Mouse (Mus musculus) kidney, adult 18-20 months (tissue): ENCODE measurements around the gene Smpd2.
A peak's percentile ranks its signal among the peaks of the same experiment; 100 is the strongest.

Experiments
- DNase-seq: peaks from one replicate; pipeline ENCODE4 v3.0.0; 2021

The Smpd2 gene

GRCm38 (mm10) chr10:41489708-41490517, at the start of gene Smpd2, which contains the start of gene Ppil6:
Gene Smpd2, minus strand, starts transcription at chr10:41490369.
Gene Ppil6, plus strand, starts transcription at chr10:41490439.
- peak; percentile 99 for DNase-seq

DNA sequence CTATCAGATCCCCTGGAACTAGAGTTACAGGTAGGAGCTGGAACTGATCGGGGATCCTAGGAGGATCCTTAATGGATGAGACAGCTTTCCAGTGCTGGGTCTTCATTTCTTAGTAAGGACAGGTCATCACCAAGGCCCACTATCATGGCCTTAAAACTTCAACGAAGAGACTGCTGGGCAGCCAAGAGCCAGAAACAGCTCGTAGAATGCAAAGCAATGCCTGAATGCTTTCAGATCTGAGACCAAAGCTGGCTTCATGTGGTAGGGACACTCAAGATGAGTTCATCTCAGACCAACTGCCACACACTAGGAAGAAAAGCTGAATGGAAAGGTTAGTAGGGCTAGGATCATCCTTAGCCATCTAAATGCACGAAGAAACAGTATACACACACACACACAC, 48.8 kb upstream of the Smpd2 start:
- DNase-seq, result no peak

GRCm38 (mm10) chr10:41537983-41538330, 47.8 kb upstream of the Smpd2 start:
- DNase-seq, result no peak

DNA sequence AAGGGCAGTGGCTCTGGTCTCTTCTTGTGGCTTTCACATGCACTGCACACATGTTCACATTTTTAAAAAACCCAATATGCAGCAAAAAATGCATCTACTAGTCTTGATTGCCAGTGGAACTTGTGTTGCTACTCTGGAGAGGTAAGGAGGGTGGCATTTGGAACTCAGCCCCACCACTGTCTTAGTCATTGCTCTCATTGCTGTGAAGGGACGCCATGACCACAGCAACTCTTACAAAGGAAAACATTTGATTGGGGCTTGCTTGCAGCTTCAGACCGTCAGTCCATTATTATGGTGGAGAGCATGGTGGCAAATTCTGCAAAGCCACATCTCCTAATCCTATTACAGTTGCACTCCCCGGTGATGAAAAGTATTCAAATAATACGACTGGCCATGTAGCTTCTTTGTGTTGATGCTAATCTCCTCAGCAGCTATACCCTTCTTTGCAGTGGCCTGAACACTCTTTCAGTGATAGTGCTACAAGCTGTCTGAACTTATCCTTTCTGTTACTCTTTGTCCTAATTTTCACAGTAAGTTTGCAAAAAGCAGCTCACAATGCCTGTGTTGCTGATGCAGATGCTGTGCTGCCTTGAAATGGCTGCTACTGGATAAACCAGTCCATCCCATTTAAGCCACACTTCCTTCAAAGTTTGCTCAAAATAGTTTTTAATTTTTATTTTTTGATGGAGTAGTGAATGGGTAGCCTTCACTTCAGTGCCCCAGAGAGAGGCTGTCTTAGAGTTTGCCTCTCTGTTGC, 47.2 kb upstream of the Smpd2 start:
- DNase-seq, result no peak

DNA sequence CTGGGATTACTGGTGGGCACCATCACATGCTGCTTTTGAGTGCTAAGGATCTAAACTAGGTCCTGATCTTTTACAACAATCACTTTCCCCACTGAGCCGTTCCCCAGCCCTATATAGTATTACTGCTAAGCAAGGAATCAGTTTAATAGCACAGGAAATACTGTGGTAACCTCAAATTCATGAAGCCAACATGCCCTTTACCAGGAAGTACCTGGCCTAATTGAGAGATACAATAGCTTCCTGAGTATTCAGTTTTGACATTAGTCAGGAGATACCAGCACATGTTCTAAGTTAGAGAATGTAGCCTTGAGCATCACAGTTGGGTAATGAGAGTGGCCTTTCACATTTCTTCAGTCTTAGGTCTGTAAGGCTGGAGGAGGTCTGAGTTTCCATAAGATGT, 46.5 kb upstream of the Smpd2 start:
- no peak for DNase-seq

DNA sequence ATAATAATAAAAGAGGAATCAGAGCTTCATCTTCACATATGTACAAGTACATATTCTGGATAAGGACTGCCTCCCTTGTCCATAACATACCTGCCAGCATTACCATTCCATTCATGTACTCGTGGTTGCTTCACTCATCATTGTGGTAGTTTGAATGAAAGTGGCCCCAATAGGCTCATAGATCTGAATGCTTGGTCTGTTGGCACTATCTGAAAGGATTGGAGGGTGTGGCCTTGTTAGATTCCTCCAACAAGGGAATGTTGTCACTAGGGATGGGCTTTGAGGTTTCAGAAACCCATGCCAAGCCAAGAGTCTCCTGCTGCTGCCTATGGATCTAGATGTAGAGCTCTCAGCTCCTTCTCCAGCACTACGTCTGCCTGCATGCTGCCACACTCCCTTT, 45.8 kb upstream of the Smpd2 start:
- DNase-seq, result no peak

DNA sequence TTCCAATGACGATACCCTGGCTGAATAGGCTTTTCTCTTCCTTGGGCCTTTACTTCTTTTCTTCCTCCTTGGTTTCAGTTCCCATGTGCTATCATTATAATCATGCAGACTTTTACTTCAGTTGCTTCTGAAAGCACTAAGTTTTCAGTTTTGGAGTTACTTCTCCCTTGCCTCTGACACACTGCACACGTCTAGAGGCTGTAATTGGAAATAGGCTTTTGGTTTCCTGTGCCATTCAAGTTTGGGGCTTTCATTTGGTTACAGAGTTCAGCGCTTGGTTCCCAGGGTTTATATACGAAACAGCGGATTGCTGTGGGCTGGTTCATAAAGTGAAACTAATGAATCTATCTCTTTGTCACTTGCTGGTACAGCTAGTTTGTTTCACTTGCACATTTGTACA, 39.8 kb upstream of the Smpd2 start:
- DNase-seq, result no peak

DNA sequence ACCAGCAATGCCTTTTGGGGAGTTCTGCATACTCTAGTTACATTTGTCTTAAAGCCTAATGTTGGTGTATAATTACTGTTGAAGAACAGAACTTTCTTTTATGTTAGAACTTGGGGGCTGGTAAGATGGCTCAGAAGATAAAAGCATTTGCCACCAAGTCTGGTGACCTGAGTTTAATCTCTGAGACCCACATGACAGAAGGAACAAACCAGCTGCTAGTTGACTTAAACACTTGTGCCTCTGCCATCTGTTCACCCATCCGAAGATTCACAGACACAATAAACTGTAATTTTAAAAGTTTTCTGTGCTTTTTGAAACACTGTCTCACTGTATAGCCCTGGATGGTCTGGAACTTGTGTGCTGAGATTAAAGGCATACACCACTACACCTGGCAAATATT, 35.5 kb upstream of the Smpd2 start:
- no peak for DNase-seq

DNA sequence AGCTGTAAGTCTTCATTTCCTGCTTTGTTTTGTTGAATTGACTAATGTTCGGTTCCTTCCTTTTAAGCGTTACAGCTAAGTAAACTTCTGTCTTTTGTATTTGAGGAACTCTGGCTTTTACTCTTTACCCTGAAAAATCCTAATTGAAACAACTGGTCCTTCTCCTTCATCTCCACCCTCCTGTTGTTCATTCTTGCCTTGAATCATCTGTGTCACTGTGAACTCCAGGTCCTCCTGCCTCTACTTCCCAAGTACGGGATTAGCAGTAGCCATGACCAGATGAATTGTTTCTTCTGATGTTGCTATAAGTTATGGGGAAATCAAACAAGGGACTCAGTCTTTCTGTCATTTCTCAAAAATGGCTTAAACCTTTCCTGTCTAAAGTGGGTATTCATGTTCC, 33.2 kb upstream of the Smpd2 start:
- no peak for DNase-seq

DNA sequence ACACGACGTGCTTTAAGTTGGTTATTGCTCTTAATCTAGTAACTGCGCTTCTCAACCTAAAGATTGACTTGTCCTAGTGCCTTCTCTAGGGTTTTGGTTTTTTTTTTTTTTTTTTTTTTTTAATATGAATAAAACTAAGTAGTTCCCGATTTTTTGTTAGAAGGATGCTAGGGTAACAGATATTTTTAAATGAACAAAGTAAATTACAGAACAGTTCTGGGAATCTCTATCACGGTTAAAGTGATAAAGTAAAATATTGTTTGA, 30.2 kb upstream of the Smpd2 start:
- DNase-seq, result no peak

GRCm38 (mm10) chr10:41519640-41520409, 29.7 kb upstream of the Smpd2 start:
- DNase-seq, result peak; percentile 75

- DNase-seq, result peak; percentile 94
Measured at GRCm38 (mm10) chr10:41518981-41519618, 28.9 kb upstream of the Smpd2 start, which contains the start of gene Cd164. Gene Cd164, plus strand, starts transcription at chr10:41519414.

GRCm38 (mm10) chr10:41518508-41518980, 28.4 kb upstream of the Smpd2 start:
- peak; percentile 90 for DNase-seq

DNA sequence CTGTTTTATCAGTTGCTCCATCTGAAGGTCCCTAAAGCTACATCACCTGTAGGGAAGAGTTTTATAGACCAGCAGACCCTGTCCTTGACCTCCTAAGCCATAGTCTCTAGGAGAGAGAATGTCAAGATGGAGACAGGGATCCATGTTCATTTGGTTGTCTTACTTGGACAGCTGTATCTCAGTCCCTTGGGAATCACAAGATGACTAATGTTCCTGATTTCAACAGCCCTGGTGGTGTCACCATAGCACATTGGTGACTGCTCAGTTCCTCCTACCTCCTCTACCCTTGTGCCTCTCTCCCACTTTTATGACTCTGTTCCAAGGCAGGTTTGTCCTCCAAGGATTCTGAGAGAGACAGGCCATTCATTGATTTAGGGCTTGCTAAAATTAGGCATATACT, 24.8 kb upstream of the Smpd2 start:
- DNase-seq, result no peak

DNA sequence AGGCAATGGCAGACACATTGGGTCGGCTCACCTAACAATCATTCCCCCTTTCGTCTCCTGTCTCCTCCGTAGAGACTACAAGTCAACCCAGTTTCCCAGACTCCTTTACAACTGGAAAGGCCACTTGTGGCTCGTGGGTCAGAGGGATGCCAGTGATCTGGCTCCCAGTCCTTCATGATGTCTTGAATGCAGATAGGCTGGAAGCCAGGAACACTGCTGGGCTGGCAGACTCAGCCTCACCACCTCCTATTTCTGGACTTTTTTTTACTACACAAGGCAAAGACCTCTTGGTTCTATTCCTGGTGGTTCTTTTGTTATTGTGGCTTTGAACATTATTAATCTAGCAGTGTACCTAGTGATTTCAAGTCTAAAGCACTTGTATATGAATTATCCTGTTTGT, 24.1 kb upstream of the Smpd2 start:
- DNase-seq, result no peak

GRCm38 (mm10) chr10:41509160-41509559, 19.0 kb upstream of the Smpd2 start:
- peak; percentile 43 for DNase-seq

DNA sequence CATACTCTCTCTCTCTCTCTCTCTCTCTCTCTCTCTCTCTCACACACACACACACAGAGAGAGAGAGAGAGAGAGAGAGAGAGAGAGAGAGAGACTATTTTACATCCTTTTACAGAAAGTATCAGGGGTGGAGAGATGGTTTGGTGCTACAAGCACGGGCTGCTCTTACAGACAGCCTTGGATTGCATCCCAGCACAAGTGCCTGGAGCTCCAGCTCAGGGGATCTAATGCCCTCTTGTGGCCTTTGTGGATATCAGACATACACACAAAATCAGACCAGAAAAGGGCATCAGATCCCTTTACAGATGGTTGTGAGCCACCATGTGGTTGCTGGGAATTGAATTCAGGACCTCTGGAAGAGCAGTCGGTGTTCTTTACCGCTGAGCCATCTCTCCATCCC, 15.3 kb upstream of the Smpd2 start:
- DNase-seq, result peak; percentile 48

- no peak for DNase-seq
Measured at GRCm38 (mm10) chr10:41504996-41505395, 14.8 kb upstream of the Smpd2 start.

- DNase-seq, result peak; percentile 66
Measured at GRCm38 (mm10) chr10:41500941-41501340, 10.8 kb upstream of the Smpd2 start.

DNA sequence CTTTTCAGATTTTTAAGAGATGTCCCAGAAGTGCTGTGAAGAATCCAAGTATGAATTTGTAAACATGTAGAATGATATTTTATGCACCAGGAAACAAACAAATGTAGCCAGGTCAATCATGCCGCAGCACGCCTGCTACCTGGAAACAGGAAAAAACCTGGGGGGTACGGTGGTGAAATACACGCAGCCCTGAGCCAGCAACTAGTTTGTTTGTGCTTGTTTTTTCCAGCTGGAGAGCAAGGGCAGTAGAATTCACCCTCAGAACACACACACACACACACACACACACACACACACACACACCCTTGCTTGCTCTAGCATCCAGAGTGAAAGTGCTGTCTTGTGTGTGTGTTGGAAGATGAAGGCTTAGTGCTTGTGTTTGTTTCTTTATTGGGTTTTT, 942 bp upstream of the Smpd2 start:
- peak; percentile 37 for DNase-seq

- no peak for DNase-seq
Measured at GRCm38 (mm10) chr10:41490518-41490873, 327 bp upstream of the Smpd2 start.

- peak; percentile 65 for DNase-seq
Measured at GRCm38 (mm10) chr10:41489294-41489693, 875 bp downstream of the Smpd2 start.

GRCm38 (mm10) chr10:41488877-41489276, 1.3 kb downstream of the Smpd2 start:
- DNase-seq, result no peak
